Mouse (Mus musculus): ENCODE measurements at regions not wholly inside any gene's neighbourhood (a gene's known extent, or its start where the extent isn't known, plus 50 kb on each side); places are given as distances from the start of the nearest gene placed in this dataset.

DNA sequence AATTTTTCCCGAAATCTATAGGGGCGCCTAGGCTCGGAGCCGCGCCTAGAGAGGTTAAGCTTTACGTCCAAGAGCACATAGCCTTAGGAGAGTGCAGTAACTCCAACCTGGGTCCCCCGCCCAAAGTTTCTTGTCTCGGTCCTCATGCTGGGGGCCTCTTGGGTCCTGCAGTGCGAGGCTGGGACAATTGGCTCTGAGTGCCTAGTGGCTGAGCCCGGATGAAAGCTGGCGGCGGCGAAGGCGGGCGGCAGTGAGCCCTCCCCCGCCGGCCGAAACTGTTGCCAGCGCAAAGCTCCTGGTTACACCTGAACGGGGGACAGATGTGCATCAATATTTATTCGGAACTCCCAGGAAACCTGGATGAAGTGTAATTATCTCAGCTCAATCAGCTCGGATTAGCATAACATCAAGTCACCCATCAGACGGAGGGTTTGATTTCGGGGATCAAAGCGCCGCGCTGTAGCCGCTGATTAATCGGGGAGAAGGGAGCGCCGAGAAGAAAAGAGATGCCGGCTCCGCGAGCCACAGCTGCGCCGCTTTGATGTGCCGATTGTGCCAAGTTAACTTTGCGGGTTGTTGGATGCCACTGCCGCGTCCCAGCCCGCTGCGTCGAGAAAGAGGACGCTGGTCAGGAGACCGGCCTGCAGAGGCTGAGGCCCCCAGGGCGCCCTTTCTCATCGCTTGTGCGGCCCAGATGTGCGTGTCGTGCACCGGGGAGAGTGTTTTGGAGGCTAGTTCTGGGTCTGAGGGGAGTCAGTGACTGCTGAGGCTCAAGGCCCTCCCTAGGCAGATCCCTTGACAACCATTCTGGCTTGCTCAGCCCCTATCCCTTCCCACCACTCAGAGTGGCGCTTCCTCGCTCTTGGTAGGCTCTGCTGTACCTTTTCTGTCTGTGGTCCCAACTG is 123.7 kb upstream of the 4931429L15Rik start:
- Histone ChIP-seq H3K9me3 (replicated peaks; ENCODE audit: control insufficient read depth, low read length) (no peaks in the 10 kb centered on the region), H3K9ac (replicated peaks; ENCODE audit: low read length) (peak overlapping the region; percentile 36), H3K36me3 (replicated peaks; ENCODE audit: control insufficient read depth, insufficient read depth, low read depth, low read length) (no peaks in the 10 kb centered on the region), H3K27me3 (ENCODE audit: control insufficient read depth, insufficient read depth, low read length) (peaks cover 27% of the 10 kb centered on the region), H3K4me2 (ENCODE audit: low read depth, low read length) (peak overlapping the region; percentile 58), H3K4me1 (ENCODE audit: control insufficient read depth, insufficient read depth, low read length) (peaks cover 8% of the 10 kb centered on the region; the same call in 1 of the 2 replicates), H3K4me3 (ENCODE audit: low read depth, low read length) (peak overlapping the region; percentile 28), H3K27ac (replicated peaks; ENCODE audit: low read depth, low read length) (no peak overlapping the region)
- DNase-seq (ENCODE audit: low spot score) (peak; percentile 75), ATAC-seq (replicated peaks; ENCODE audit: insufficient number of reproducible peaks, low FRiP score, low TSS enrichment, low read depth) (peak; percentile 47; the same call in 1 of the 2 replicates)
- WGBS = under 1% methylated on average over 53 of the region's 53 CpGs

DNA sequence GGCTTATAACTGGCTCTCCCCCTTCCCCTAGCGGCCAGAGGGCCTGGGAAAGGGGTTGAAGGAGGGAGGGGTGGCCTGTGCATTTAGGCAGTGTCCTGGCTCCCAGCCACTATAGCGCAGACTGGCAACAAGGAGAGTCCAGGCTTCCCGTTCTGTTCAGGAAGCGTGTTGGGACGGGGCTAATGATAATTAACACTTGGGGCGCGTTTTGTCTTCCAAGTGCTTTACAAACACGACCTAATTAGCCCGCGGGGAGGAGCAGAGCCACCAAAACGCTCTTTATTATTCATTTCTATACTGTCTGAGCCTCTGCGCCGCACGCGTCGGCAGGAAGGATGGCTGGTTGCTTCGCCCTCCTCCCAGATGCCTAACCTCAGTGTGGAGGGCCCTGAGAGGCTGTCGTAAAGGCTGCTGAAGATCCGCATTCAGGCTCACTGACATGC is 123.0 kb upstream of the 4931429L15Rik start:
- Histone ChIP-seq H3K27ac (replicated peaks; ENCODE audit: low read depth, low read length) (no peak overlapping the region), H3K9me3 (replicated peaks; ENCODE audit: control insufficient read depth, low read length) (no peaks in the 10 kb centered on the region), H3K4me3 (ENCODE audit: low read depth, low read length) (peak overlapping the region; percentile 28), H3K27me3 (ENCODE audit: control insufficient read depth, insufficient read depth, low read length) (peaks cover 27% of the 10 kb centered on the region), H3K9ac (replicated peaks; ENCODE audit: low read length) (no peak overlapping the region; the same call in 1 of the 2 replicates), H3K4me1 (ENCODE audit: control insufficient read depth, insufficient read depth, low read length) (peaks cover 8% of the 10 kb centered on the region; the same call in 1 of the 2 replicates), H3K36me3 (replicated peaks; ENCODE audit: control insufficient read depth, insufficient read depth, low read depth, low read length) (no peaks in the 10 kb centered on the region), H3K4me2 (ENCODE audit: low read depth, low read length) (peak overlapping the region; percentile 58)
- WGBS = 3% methylated on average over 19 of the region's 19 CpGs
- ATAC-seq (replicated peaks; ENCODE audit: insufficient number of reproducible peaks, low FRiP score, low TSS enrichment, low read depth) (peak; percentile 64; the same call in 1 of the 2 replicates), DNase-seq (ENCODE audit: low spot score) (peak; percentile 57)

- no peaks in the 10 kb centered on the region for H3K36me3 ChIP-seq (replicated peaks; ENCODE audit: control insufficient read depth, insufficient read depth, low read depth, low read length)
- no peak overlapping the region for H3K4me2 ChIP-seq (ENCODE audit: low read depth, low read length)
- no peak overlapping the region for H3K27ac ChIP-seq (replicated peaks; ENCODE audit: low read depth, low read length)
- H3K27me3 ChIP-seq (ENCODE audit: control insufficient read depth, insufficient read depth, low read length) = peaks cover 27% of the 10 kb centered on the region
- H3K4me1 ChIP-seq (ENCODE audit: control insufficient read depth, insufficient read depth, low read length) = peaks cover 8% of the 10 kb centered on the region; the same call in 1 of the 2 replicates
- no peak overlapping the region for H3K9ac ChIP-seq (replicated peaks; ENCODE audit: low read length)
- no peak for DNase-seq (ENCODE audit: low spot score)
- H3K9me3 ChIP-seq (replicated peaks; ENCODE audit: control insufficient read depth, low read length) = no peaks in the 10 kb centered on the region
- no peak overlapping the region for H3K4me3 ChIP-seq (ENCODE audit: low read depth, low read length)
- ATAC-seq (replicated peaks; ENCODE audit: insufficient number of reproducible peaks, low FRiP score, low TSS enrichment, low read depth) = no peak
- WGBS = 64% methylated on average over 5 of the region's 5 CpGs
These were observed 120.4 kb upstream of the 4931429L15Rik start for GRCm38 (mm10) chr9:46440226-46440625.

DNA sequence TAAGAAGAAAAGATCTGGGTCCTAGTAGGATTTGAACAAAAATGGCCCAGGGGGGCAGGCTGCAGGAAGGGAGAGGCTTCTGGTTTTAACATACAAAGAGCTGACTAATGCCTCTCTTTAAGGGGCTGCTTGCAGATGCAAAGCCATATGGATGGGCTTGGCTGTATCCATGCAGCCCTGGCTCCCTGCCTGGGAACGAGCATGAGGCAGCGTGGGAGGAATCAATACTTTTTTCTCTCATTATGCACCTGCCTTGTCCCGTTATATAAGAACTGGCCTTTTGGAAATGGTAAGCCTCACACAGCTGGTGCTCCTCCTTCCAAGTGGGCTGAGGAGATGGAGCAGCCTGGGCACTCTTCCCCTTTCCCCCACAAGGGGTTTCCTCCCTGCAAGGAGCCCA is 114.9 kb upstream of the 4931429L15Rik start:
- H3K27ac ChIP-seq (replicated peaks; ENCODE audit: low read depth, low read length) = no peak overlapping the region
- ATAC-seq (replicated peaks; ENCODE audit: insufficient number of reproducible peaks, low FRiP score, low TSS enrichment, low read depth) (no peak), DNase-seq (ENCODE audit: low spot score) (no peak)
- H3K9ac ChIP-seq (replicated peaks; ENCODE audit: low read length) = no peak overlapping the region
- H3K27me3 ChIP-seq (ENCODE audit: control insufficient read depth, insufficient read depth, low read length) = no peaks in the 10 kb centered on the region
- WGBS = 73% methylated on average over 3 of the region's 3 CpGs
- no peaks in the 10 kb centered on the region for H3K36me3 ChIP-seq (replicated peaks; ENCODE audit: control insufficient read depth, insufficient read depth, low read depth, low read length)
- no peaks in the 10 kb centered on the region for H3K4me1 ChIP-seq (ENCODE audit: control insufficient read depth, insufficient read depth, low read length)
- H3K4me2 ChIP-seq (ENCODE audit: low read depth, low read length) = no peak overlapping the region
- no peak overlapping the region for H3K4me3 ChIP-seq (ENCODE audit: low read depth, low read length)
- H3K9me3 ChIP-seq (replicated peaks; ENCODE audit: control insufficient read depth, low read length) = no peaks in the 10 kb centered on the region

GRCm38 (mm10) chr9:46433716-46434115 is 113.9 kb upstream of the 4931429L15Rik start:
- no peak overlapping the region for H3K27ac ChIP-seq (replicated peaks; ENCODE audit: low read depth, low read length)
- H3K4me1 ChIP-seq (ENCODE audit: control insufficient read depth, insufficient read depth, low read length) = no peaks in the 10 kb centered on the region
- DNase-seq (ENCODE audit: low spot score) = no peak
- H3K9ac ChIP-seq (replicated peaks; ENCODE audit: low read length) = no peak overlapping the region
- no peak for ATAC-seq (replicated peaks; ENCODE audit: insufficient number of reproducible peaks, low FRiP score, low TSS enrichment, low read depth)
- H3K27me3 ChIP-seq (ENCODE audit: control insufficient read depth, insufficient read depth, low read length) = no peaks in the 10 kb centered on the region
- no peaks in the 10 kb centered on the region for H3K9me3 ChIP-seq (replicated peaks; ENCODE audit: control insufficient read depth, low read length)
- no peak overlapping the region for H3K4me2 ChIP-seq (ENCODE audit: low read depth, low read length)
- 81% methylated on average over 5 of the region's 5 CpGs for WGBS
- no peak overlapping the region for H3K4me3 ChIP-seq (ENCODE audit: low read depth, low read length)
- H3K36me3 ChIP-seq (replicated peaks; ENCODE audit: control insufficient read depth, insufficient read depth, low read depth, low read length) = no peaks in the 10 kb centered on the region

DNA sequence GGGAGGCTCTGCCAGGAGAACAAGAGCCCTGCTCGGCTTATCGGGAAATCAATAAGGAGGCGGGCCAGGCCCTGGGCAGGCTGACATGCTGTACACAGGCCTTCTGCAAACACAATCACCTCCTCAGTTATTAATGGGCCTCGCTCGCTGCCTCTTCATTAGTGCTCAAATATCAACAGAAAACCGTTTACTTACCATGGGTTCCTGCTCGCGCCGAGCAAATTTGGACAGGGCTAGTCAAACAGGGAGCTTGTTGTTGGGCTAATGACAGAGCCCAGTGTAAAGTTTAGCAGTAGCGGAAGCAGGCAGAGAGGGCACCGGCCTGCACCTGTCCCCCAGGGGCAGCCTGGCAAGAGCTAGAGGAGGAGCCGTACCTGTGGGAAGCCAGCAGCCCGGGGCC is 111.3 kb upstream of the 4931429L15Rik start:
- H3K4me2 ChIP-seq (ENCODE audit: low read depth, low read length) = no peak overlapping the region
- 75% methylated on average over 13 of the region's 13 CpGs for WGBS
- H3K27me3 ChIP-seq (ENCODE audit: control insufficient read depth, insufficient read depth, low read length) = no peaks in the 10 kb centered on the region
- no peak overlapping the region for H3K27ac ChIP-seq (replicated peaks; ENCODE audit: low read depth, low read length)
- no peak for ATAC-seq (replicated peaks; ENCODE audit: insufficient number of reproducible peaks, low FRiP score, low TSS enrichment, low read depth)
- H3K4me3 ChIP-seq (ENCODE audit: low read depth, low read length) = no peak overlapping the region
- DNase-seq (ENCODE audit: low spot score) = no peak
- H3K9ac ChIP-seq (replicated peaks; ENCODE audit: low read length) = no peak overlapping the region
- H3K36me3 ChIP-seq (replicated peaks; ENCODE audit: control insufficient read depth, insufficient read depth, low read depth, low read length) = no peaks in the 10 kb centered on the region
- H3K4me1 ChIP-seq (ENCODE audit: control insufficient read depth, insufficient read depth, low read length) = no peaks in the 10 kb centered on the region
- no peaks in the 10 kb centered on the region for H3K9me3 ChIP-seq (replicated peaks; ENCODE audit: control insufficient read depth, low read length)

- H3K9ac ChIP-seq (replicated peaks; ENCODE audit: low read length) = no peak overlapping the region
- ATAC-seq (replicated peaks; ENCODE audit: insufficient number of reproducible peaks, low FRiP score, low TSS enrichment, low read depth) (no peak), DNase-seq (ENCODE audit: low spot score) (no peak)
- WGBS = 82% methylated on average over 12 of the region's 12 CpGs
- H3K4me2 ChIP-seq (ENCODE audit: low read depth, low read length) = no peak overlapping the region
- H3K36me3 ChIP-seq (replicated peaks; ENCODE audit: control insufficient read depth, insufficient read depth, low read depth, low read length) = no peaks in the 10 kb centered on the region
- H3K27me3 ChIP-seq (ENCODE audit: control insufficient read depth, insufficient read depth, low read length) = no peaks in the 10 kb centered on the region
- H3K9me3 ChIP-seq (replicated peaks; ENCODE audit: control insufficient read depth, low read length) = no peaks in the 10 kb centered on the region
- H3K4me1 ChIP-seq (ENCODE audit: control insufficient read depth, insufficient read depth, low read length) = no peaks in the 10 kb centered on the region
- H3K4me3 ChIP-seq (ENCODE audit: low read depth, low read length) = no peak overlapping the region
- H3K27ac ChIP-seq (replicated peaks; ENCODE audit: low read depth, low read length) = no peak overlapping the region
These were observed 103.6 kb upstream of the 4931429L15Rik start for GRCm38 (mm10) chr9:46423184-46423967.
